Mouse (Mus musculus) frontal cortex, adult (tissue): ENCODE measurements at regions not wholly inside any gene's neighbourhood (a gene's known extent, or its start where the extent isn't known, plus 50 kb on each side); places are given as distances from the start of the nearest gene placed in this dataset.

ENCODE experiments used
- ATAC-seq: cut with Nextera tagmentation; 2 replicates; pipeline ENCODE4 v1.9.2; 2017; ENCODE audit warnings: mild to moderate bottlenecking, moderate library complexity, mixed read lengths; ENCODE audit not compliant: low TSS enrichment

DNA sequence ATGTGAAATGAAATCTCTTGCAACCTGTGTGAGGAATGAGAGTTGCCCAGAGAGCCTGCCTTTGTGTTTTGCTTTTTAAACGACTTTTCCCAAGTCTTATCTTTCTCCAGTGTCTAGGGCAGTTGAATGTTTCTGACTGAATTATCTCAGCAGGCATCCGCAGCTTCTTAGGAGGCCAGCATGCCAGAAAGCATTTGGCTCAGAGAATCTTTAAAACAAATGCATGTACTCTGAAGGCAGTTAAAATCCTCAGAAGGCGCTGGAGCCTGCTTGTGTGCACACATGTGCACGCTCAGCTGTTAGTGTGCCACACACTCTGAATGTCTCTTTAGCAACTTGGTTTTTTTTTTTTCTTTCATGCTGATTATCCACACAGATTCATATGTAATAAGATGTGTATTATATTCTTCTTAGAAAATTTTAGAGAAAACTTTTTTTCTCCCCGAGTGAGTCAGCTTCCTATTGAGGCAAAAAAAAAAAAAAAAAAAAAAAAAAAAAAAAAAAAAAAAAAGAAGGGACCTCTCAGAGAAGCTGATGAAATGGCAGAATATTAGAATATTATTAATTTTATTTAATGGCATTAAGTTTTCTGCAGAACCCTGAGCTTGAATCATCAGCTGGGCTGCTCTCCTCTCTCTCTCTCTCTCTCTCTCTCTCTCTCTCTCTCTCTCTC, 201.9 kb downstream of the Tmem38b start:
- ATAC-seq: peak; percentile 81

DNA sequence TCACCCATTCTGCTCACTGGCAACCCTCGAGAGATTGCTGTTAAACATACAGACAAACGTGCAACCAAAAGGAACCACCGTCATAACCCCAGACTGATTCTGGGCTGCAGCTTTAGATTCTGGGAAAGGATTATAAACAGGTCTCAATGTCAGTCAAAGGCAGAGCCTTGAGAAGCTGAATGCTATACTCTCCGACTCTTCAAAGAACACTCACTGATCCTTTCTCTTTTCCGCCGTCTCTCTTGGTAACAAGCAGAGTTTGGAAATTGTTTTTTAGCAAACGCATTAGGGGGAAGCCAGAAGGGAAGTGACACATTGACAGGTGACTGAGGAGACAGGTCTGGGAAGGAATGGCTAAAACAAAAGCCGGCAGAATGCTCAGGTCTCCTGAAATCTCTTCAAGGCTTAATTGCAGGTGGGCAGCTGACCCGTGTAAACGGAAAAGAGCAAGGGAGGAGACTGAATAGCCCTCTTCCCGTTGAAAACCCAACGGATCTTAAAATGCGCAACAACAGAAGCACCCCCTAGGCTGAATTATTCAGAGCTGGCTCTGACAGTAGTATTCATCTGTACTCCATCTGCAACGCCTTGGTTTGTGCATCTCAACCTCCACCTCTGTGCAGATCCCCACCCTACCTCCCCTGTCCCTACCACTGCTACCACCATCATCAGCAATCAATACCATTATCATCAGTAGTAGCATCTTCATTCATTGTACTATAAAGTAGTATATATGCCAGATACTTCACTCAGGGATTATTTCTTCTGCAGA, 219.6 kb downstream of the Tmem38b start:
- ATAC-seq: no peak

DNA sequence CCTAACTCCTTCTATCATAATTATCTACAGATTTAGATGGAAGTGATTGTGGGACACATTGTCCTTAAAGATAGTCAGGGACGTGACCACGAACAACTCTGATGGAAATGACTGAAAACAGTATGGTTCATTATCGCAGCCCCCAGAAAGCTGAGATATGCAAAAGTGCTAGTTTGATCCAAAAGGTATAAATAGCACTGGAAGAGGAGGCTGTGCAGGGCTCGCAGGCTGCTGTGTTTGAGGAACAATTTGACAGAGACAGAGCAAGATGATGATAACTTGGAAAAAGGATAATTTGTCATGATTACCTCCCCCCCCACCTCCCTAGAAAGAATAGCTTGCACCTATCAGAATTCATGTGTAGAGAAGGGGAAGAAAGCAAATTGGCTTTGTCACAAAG, 238.5 kb downstream of the Tmem38b start:
- peak; percentile 95 for ATAC-seq

DNA sequence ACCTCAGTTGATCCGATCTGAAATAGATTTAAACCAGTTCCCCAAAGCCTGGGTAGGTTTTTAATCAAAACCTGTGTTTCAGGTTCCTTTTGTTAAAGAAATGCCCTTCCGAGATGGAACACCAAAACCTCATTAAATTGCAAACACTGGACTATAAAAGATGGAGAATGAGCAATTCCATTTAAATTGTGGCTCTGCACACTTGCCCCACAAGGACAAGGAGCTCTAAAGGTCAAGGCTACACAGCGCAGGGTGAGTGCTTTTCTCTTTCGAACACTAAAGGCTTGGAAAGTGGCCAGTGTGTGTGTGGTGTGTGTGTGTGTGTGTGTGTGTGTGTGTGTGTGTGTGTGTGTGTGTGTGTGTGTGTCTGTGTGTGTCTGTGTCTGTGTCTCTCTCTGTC, 246.1 kb downstream of the Tmem38b start:
- ATAC-seq: no peak

DNA sequence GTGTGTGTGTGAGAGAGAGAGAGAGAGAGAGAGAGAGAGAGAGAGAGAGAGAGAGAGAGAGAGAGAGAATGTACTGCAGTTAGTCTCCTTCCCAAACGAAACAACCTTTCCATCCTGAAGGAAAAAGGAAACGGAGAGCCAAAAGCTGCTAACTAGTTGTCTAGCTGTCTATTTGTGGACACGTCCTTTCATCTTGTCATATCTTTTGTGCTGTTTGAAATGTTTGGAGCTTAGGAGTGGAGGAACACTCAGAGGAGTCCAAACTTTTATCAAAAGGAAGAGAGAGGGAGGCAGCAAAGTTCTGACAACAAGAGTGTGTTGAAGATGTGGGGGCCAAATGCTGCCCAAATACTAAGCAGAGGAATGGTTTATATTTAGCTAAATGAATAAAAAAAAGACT, 246.6 kb downstream of the Tmem38b start:
- ATAC-seq: no peak

DNA sequence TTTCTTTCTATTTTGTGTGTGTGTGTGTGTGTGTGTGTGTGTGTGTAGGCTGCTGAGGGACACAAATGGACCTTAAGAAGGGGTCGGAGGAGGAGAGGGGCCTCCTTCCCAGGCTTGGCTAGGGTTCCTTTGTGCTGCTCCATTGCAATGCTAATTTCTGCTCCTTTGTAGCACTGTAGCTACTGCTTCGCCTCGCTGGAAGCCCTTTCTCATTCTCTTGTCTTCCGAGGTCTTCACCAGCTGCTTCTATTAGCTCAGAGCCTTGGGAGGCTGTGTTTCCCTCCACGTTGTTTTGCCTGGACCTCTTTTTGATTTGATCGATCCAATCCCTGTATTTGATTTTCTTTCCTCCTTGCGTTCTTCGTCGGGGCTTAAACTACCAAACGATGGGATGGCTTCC, 247.1 kb downstream of the Tmem38b start:
- 0 out of 2 replicates have a peak, but pooled peaks have one; percentile 21 for ATAC-seq

DNA sequence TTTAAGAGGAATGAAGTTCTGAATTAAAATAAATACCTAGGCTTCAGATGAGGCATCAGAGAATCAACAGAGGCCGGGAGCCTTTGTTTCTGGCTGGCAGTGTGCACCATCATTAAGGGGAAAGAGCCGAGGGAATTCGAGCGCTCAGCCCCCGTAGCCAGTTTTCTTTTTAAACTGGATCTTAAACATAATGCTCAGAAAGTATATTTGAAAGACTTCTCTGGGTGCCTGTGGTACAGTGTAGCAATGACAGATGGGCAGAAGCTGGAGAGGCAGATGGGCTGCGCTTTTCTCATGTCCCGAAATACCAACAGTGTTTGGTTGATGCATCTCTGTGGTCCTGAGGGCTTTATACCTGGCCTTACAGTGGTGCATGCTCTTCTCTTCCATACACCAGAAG, 247.6 kb downstream of the Tmem38b start:
- ATAC-seq: peak; percentile 92

DNA sequence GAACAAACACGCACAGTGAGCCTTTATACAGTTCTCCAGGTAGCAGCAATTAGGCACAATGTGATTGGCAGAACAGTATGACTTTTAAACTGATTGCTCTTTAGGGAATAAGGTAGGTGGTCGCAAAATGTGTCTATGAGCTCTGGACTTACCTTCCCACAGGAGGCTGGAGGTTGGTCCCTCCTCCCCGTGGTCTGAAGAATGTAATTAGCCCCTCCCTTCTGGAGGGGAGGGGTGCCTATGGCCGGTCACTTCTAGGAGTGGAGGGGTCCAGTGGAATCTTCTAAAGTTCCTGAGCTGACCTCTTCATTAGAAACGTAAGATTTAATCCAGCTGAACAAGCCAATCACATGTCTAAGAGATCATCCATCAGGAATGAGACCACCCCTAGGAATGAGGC, 248.4 kb downstream of the Tmem38b start:
- ATAC-seq: no peak

DNA sequence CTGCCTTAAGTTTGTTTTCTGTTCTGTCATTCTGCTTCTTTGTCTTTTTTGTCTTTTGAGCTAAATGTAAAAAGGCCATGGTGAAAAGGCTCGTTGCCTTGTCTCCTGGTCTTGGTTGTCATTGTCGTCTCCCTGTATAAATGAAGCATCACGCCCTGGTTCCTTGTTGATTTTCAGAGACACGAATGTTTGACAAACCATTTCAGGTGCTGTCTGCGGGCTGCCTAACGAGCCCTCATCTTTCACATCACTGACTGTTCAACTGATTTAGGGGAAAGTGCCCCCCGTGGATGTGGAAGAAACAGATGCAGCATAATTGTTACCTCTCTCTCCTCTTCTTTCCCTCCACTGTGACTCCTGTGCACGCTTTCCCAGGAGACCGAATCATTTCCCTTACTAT, 254.7 kb downstream of the Tmem38b start:
- ATAC-seq: no peak

DNA sequence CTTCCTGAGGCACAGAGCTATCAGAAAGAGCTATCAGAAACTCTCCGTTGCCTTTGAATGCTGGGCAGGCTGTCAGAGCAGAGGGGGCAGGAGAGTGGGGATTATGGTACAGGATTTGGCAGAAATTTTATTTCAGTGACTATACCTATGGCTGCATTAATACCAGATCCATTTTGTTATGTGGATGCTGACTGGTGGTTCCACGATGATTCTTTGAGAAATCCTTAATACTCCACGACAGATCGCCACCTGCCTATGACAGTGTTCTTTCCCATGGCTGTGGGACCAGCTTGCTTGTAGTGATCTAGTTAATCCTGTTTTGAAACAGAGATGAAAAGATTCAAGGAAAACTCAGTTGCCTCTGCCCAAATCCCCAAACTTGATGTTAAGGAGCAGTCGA, 255.6 kb downstream of the Tmem38b start:
- no peak for ATAC-seq

DNA sequence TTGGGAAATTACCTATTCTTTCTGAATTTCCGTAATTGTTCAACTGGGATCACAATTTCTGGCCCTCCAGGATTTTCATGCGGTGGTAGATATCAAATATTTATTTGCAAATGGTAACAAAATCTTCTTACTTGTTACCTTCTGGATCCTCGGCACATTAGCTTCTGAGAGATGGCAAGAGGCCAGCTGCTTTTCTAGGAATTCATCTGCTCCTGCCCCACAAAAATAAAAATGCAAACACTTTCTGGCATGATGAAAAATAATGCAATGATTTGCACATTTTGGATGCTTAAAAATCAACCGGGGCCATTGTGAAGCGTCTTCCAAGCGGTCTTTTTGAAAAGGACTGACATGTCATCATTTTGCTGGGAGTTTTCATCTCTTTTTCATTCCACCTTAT, 258.9 kb downstream of the Tmem38b start:
- ATAC-seq: no peak

DNA sequence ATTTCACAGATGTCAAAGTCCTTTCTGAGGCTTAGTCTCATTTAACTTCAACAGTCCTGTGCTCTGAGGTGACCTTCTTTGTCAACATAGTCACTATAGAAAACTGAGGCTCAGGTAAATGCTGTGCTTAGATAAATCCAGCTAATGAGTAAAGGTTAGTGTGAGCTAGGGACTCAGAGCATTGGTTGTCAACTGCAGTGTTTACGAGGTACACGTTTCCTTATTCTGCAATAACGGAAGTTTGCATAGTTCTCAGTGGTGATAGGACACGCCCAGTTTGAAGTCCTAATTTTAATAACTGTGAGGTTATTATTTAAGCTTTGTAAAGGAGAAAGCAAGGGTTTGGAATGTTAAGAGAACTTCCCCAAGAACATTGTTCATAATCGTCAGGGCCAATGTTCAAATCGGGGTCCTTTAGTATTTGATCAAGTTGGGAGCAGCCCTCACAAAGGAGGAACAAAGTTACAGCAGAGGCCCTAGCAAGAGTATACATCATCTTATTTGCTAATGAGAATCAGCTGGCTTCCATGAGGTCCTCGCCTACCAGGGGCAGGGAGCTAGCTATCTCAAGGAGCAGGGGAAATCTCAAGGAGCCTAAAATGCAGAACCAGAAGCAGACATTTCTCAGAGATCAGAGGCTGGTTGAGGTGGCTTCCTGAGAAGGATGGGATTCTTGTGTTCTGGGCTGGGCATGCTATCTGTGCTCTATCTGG, 268.6 kb downstream of the Tmem38b start:
- ATAC-seq: no peak

DNA sequence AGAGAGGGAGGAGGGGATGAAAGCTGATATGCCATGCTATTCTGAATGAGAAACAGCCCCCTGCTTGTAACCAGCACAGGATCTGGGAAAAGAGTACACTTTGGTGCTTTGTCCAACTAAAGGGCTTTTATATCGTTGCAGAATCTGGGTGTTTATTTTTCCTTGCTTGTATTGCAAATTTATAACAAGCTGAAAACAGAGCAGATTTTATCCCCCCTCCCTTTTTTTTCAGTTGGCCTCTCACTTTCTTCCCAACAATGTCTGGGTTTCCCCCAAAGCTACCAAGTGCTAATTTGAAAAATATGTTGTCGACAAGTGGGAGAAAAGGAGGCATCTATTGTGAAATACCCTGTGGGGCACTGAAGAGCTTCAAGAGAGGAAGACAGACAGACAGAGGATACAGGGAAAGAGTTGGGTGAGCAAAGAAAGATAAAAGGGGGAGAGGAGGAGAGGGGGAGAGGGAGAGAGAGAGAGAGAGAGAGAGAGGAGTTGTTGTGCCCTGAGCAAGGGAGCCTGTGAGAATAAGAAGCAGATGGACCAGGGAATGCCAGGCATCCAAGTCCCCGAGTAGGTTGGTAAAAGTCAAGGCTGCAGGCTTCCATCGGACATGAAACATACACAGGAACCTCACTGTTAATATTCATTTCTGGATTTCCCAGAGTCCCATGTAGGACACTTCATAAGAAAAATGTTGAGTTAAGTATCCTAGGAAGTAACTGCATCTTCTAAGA, 269.5 kb downstream of the Tmem38b start:
- no peak for ATAC-seq

DNA sequence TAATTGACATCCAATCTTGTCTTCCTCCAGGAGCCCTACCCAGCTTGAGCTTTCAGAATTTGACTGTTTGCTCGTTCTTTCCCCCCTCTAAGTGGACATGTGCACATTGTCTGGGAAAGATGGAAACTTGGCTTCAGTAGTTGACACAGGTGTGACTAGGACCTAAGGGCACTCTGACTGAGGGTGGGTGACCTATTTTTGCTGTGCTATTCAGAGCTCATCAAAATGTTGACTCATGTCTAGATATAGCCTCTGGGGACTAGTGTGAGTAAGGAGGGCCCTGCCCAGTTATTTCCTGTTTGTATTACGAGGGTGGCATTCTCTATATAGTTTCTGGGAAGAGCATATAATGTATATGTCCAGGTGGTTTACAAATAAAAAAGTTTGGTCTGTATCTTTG, 271.7 kb downstream of the Tmem38b start:
- ATAC-seq: no peak

DNA sequence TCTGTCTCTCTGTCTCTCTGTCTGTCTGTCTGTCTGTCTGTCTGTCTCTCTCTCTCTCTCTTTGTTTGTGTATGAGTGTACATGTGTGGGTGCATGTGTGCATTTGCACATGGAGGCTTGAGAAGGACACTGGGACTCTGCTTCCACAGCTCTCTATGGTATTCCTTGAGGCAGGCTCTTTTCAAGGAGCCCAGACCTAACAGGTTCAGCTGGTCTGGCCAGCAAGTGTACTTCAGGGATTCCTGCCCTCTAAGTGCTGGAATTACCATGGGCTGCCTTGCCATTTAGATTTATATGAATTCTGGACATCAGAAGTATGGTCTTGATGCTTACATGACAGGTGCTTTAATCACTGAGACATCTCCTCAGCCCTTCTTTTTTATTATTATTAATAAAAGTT, 274.4 kb downstream of the Tmem38b start:
- no peak for ATAC-seq

DNA sequence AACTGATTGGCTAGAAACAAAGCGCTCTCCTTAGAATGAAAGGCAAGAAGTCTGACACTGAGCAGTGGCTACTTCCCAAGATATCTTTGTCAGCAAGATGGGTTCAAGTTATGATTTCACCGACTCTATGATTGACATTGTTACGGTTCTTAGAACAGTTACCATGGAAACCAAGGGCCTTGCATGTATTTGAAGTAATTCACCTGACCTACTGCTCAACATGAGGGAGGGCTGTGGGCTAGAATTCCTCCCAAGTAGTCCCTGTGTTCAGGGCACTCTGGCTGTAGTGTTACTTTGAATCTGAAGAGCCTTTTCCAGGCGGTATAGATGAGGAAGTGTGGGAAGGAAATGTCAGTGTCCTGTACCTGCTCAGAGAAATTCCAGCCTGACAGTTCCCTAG, 281.1 kb downstream of the Tmem38b start:
- ATAC-seq: no peak

DNA sequence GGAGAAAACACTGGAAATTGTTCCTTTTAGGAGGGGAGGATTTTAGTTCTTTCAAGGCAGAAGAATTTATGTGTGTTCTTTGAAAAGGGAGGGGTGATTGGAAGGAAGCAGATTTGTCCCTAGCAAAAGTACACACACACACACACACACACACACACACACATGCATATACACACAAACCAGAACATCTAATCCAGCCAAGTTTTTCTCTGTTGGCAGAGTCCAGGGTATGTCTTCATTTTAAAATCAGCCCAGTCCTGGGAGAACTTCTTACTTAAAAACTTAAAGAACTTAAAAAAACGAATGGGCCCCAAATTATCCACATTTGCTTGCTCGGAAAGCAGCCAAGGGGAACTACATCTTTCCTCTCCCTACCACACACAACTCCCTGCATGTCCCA, 290.5 kb downstream of the Tmem38b start:
- no peak; the same call in 1 of the 2 replicates for ATAC-seq

DNA sequence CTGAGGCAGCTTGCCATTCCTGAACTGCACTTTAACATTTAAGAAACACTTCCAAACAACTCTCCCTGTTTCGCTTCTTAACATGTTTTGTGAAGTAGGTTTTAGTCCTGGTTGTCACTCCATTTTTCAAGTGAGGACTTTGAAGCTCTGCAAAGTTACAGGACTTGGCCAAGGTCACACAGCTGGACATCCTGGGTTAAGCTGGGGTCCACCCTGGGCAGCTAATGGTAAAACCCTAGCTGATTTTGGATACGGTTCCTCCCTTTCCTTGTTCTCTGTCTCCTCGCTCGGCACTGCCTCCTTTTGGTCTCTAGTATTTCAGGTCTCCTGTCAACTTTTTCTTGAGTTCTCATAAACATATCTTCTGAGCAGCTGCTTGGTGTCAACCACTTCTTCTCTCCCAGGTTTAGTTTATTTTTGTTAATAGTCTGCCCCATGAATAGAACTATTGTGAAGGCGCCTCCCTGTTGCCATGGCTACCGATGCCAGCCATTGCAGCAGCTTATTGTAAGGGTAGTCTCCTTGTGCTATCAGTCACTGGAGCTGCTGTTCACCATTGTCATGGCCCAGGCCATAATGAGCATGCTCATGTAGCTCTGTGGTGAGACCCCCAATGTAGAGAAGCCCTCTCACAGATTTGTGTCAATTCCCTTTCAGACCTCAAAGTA, 292.5 kb downstream of the Tmem38b start:
- no peak; the same call in 1 of the 2 replicates for ATAC-seq

DNA sequence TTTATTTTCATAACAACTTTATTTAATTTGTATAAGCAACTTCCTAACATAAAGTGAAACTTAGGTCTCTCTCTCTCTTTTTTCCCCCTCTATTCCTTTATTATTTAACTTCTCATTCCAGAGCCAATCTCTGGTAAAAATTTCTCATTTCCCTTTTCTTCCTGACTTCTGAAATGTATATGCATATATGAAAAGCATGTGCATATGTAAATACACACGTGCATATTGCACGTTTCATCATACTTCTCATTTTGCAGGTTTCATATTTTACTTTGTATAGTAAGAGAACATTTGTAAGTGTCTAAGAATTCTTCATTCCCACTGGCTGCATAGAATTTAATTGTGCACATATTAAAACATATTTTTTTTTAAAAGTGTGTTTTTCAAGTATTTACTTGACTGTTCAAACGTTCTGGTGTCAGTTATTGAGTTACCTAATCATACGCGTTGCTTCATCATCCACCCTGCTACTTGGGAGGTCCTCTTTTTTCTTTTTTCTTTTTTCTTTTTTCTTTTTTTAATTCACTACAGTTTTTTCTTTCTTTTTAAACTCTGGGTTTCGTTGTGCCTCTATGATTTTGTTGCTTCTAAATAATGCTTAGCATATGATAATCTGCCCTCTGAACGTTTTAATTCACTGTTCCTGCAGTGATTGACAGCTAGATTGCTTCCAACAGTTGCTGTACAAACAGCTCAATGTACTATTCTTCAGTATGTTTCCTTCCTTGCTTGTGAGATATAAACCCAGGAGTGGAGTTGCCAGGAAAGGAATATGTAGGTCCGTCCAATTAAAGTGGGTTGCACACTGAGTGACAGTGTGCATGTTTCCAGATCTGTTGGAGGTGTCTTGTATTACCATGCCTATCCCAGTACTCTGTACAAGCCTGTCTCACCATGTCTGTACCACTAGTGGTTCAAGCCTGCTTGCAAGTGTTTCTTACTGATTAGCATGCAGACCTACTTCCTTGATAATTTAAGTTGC, 303.2 kb downstream of the Tmem38b start:
- ATAC-seq: no peak

DNA sequence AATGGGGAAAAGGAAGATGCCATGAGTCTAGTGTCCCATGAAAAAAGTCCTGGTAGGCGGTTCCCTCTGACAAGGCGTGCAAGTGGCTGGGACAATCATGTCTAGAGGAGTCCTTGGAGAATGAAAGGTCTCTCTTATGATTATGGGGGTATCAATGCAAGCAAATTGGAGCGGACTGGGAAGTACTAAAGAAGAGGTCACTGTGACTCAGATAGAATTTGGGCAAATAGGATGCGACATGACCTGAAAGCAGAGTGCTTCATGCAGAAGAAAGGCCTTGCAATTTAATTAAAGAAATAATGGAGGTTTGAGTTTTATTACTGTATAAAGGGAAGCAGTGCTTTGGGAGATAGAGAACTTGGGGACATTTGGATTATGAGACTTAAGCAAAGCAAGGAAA, 330.3 kb downstream of the Tmem38b start:
- ATAC-seq: no peak
